Mouse (Mus musculus) urinary bladder, postnatal 14 days (tissue): ENCODE measurements around the gene Spats2l.

ENCODE experiments used
- DNase-seq: peaks from one replicate; pipeline ENCODE4 v3.0.0; 2021; ENCODE audit warnings: low spot score

Spats2l gene

GRCm38 (mm10) chr1:57824966-57825759, 51.2 kb downstream of the Spats2l start:
- DNase-seq, result no peak

GRCm38 (mm10) chr1:57826245-57826644, 52.3 kb downstream of the Spats2l start:
- no peak for DNase-seq

GRCm38 (mm10) chr1:57833145-57833544, 59.2 kb downstream of the Spats2l start:
- DNase-seq, result no peak

GRCm38 (mm10) chr1:57835128-57835527, 61.2 kb downstream of the Spats2l start:
- DNase-seq, result no peak

GRCm38 (mm10) chr1:57836686-57837317, 62.8 kb downstream of the Spats2l start:
- no peak for DNase-seq

- DNase-seq, result no peak
These were observed 65.9 kb downstream of the Spats2l start for GRCm38 (mm10) chr1:57839863-57840262.

GRCm38 (mm10) chr1:57845054-57845722, 71.2 kb downstream of the Spats2l start:
- no peak for DNase-seq

GRCm38 (mm10) chr1:57846856-57847698, 73.1 kb downstream of the Spats2l start:
- DNase-seq, result no peak

- no peak for DNase-seq
These were observed 75.1 kb downstream of the Spats2l start for GRCm38 (mm10) chr1:57849087-57849486.

GRCm38 (mm10) chr1:57849916-57850315, 76.0 kb downstream of the Spats2l start:
- DNase-seq, result no peak

- no peak for DNase-seq
These were observed 77.9 kb downstream of the Spats2l start for GRCm38 (mm10) chr1:57851871-57852270.

GRCm38 (mm10) chr1:57852562-57853271, 78.8 kb downstream of the Spats2l start:
- DNase-seq, result no peak

- no peak for DNase-seq
These were observed 83.8 kb downstream of the Spats2l start for GRCm38 (mm10) chr1:57857799-57858198.

GRCm38 (mm10) chr1:57862024-57862423, 88.1 kb downstream of the Spats2l start:
- no peak for DNase-seq

GRCm38 (mm10) chr1:57868651-57869050, 94.7 kb downstream of the Spats2l start:
- DNase-seq, result no peak

- DNase-seq, result no peak
These were observed 98.0 kb downstream of the Spats2l start for GRCm38 (mm10) chr1:57872006-57872405.

- DNase-seq, result no peak
These were observed 100.0 kb downstream of the Spats2l start for GRCm38 (mm10) chr1:57873996-57874395.

GRCm38 (mm10) chr1:57875109-57875508, 101.1 kb downstream of the Spats2l start:
- no peak for DNase-seq

GRCm38 (mm10) chr1:57875512-57875911, 101.5 kb downstream of the Spats2l start:
- no peak for DNase-seq

GRCm38 (mm10) chr1:57878957-57879356, 105.0 kb downstream of the Spats2l start:
- no peak for DNase-seq

GRCm38 (mm10) chr1:57884867-57885266, 110.9 kb downstream of the Spats2l start:
- no peak for DNase-seq
